Mouse (Mus musculus): ENCODE measurements around the gene Tnfsf4.

The Tnfsf4 gene

DNA sequence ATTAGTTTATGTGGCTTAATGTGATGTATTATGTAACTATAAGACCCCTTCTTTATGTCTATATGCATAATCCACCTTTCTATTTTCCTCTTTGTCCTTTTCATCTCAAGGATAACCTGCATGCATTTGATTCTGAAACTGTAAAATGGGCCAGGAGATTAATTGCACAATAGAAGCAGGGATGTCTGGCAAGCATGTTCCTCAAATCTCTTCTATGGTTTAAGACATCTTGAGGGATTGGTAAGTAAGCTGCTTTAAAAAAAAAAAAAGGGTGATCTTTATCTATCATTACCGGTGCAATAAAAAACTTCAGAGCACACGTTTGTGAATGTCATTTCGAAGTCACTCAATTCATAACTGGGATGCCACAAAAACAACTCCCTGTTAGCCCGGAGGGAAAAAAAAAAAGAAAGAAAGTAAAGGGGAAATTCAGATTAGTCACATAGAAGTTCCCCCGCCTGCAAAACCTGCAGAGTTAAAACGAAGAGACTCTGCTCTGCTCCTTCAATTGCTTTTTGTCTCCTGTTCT lies at the start of gene Tnfsf4:
Gene Tnfsf4 (plus strand): TSS at position 479 of the 529 bp plus-strand sequence.
- POLR2A ChIA-PET = no interaction called here

GRCm38 (mm10) chr1:161350981-161351380 lies 44.2 kb upstream of the Tnfsf4 start:
- POLR2A ChIA-PET = interaction anchor here in 1 of 4 experiments (0.7 kb wide), 1 partner anchor 1344 kb away, joined by 3 read pairs; no protein-coding TSS in a partner anchor
- CTCF ChIA-PET = interaction anchor here in 1 of 4 experiments (0.6 kb wide), 1 partner anchor 417 kb away, joined by 3 read pairs; no protein-coding TSS in a partner anchor

More for the DNA sequence above, at the start of gene Tnfsf4:
- CTCF ChIA-PET = no interaction called here

DNA sequence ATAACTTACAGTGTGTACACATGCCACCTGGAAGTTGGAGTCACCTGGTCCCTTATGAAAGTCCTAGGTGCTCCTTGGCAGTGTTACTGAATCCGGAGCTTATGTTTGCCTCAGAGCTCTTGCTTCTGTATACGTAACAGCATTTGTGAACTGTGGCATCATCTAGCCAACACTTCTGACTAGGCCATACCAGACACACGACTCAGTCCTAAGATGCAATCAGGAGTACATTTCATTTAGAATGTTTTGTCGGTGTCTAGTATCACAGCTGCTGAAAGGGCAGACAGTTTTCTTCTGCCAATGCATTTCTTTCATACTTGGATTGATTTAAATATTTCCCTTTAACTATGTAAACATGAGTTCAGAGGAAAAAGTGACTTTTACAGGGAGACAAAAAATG lies 30.2 kb upstream of the Tnfsf4 start:
- POLR2A ChIA-PET = no interaction called here

DNA sequence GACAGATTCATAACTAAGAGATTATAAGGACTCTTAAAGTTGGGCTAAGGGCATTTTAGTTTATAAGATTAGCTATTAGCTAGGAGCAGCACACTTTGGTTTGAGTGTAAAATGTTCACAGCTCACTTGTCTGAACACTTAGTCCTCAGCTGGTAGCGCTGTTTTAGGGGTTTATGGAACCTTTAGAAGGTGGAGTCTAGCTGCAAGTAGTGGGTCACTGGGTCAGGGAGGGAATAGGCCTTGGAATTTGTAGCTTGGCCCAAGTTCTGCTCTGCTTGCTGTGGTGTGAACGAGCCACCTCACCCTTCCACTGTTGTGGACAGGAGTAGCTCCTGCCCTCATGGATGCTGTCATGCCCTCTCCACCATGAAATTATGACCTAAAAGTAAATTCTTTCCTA lies 23.3 kb upstream of the Tnfsf4 start:
- CTCF ChIA-PET = interaction anchor here in 1 of 4 experiments (0.7 kb wide), 1 partner anchor 17 kb away, joined by 4 read pairs; no protein-coding TSS in a partner anchor
- POLR2A ChIA-PET = interaction anchor here in 1 of 4 experiments (1.6 kb wide), 1 partner anchor 116 kb away, joined by 3 read pairs; no protein-coding TSS in a partner anchor

More for the DNA sequence above, 30.2 kb upstream of the Tnfsf4 start:
- CTCF ChIA-PET = no interaction called here

DNA sequence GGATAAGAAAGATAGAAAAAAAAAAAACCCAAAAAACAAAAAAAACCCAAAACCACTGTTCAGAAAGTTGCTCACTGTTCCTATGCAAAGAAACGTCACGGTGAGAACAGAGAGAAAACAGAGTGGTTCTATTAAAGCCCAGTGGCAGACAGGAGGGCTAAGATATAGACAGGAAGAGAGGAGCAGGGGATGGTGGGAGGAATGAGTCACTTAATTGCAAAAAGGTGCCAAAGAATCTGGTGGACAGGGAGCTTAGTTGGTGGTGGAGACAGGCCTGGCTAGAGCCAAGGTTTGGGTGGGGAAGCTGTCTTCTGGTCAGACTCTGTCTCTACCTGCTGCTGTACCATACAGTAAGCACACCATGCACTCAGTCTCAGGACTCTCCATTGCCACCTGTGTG lies 19.3 kb upstream of the Tnfsf4 start:
- ChIA-PET CTCF (no interaction called here), POLR2A (no interaction called here)

- ChIA-PET CTCF (no interaction called here), POLR2A (interaction anchor here in 1 of 4 experiments (0.5 kb wide), 1 partner anchor 585 kb away, joined by 4 read pairs; no protein-coding TSS in a partner anchor)
Observed at GRCm38 (mm10) chr1:161378571-161378970, 16.6 kb upstream of the Tnfsf4 start.

DNA sequence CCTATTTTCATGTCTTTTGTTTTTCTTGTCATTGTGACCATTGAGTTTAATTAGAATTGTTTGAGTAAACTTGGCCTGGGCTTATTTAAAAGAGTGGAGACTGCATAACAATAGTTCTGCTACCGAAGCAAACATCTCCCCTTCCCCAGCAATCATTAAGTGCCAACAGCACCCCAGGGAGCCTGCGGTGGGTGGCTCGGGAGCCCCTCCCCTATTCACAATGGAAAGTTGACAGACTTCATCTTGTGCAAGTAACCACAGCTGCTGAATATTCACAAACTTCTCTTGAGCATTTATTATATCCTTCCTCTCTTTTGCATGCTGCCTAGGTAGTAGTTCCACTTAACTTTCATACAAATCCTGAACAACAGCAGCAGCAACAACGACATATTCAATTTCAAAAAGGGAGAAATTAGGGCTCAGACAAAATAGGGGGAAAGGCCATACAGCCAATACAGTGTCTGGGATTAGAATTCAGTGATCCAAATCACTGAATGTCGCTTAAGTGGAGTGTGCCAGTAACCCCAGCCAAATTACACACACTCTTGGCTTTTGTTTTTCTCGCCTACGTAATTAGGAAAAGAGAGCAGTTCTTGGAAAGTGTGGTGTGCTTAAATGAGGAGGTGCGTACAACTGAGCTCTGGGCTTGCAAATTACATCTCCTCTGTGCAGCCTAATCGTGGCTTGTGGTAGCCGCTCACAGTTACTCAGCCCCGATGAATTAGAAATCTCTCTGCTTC lies 15.4 kb upstream of the Tnfsf4 start:
- ChIA-PET POLR2A (no interaction called here), CTCF (no interaction called here)

DNA sequence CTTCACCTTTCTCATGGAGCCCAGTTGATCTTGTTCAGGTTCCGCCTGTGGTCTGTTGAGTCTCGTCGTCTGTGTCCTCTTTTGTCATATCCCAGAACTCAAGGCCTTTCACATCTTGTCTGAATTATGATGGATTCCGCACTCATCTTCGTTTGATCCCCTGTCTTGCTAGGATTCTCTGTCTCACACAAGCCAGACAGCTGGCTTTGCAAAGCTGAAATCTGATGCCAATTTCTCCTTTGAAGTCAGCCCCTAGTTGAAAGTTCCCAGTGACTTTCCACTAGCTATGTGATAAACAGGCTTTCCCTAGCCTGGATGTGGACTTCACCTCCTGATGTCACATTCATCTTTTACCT lies 14.8 kb upstream of the Tnfsf4 start:
- ChIA-PET POLR2A (interaction anchor here in 1 of 4 experiments (0.6 kb wide), 1 partner anchor 384 kb away, joined by 3 read pairs; no protein-coding TSS in a partner anchor), CTCF (no interaction called here)

- POLR2A ChIA-PET = no interaction called here
- CTCF ChIA-PET = interaction anchor here in 3 of 4 experiments (0.5 to 1.6 kb wide), 9 partner anchors 9 to 586 kb away, joined by 3 to 6 read pairs (median 4); no protein-coding TSS in a partner anchor
Observed at GRCm38 (mm10) chr1:161390066-161390465, 5.1 kb upstream of the Tnfsf4 start.

DNA sequence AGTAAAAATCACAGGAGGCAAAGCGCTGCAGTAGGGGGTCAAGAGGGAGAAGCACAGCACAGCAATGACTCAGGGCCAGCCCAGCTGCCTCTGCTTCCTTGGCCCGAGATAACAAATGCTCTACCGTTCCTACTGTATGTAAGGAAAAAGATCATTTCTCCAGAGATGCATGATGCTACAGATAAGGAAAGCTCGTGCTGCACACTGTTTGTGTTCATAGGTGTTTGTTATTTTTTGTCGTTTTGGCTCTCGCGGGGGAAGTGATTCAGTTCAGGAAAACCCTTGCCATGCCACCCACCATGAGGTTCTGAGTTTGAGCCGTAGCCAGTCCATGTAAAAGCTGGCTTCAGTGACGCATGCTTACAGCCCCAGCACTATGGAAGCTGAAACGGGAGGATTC lies 2.3 kb upstream of the Tnfsf4 start:
- ChIA-PET POLR2A (no interaction called here), CTCF (no interaction called here)

DNA sequence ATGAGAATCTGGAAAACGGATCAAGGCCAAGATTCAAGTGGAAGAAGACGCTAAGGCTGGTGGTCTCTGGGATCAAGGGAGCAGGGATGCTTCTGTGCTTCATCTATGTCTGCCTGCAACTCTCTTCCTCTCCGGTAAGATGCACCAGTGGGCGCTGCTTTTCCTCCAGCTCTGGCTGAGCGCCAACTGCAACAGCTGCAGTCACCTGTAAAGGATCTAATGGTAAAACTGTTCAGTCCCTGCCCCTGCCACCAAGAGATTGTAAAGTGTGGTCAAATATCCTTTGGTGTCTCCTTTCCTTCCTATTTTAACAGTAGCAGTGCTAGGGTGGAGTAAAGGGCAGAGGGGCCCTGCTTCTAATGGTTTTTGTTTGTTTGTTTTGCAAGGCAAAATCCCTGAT lies 401 bp downstream of the Tnfsf4 start:
- CTCF ChIA-PET = no interaction called here
- POLR2A ChIA-PET = no interaction called here

DNA sequence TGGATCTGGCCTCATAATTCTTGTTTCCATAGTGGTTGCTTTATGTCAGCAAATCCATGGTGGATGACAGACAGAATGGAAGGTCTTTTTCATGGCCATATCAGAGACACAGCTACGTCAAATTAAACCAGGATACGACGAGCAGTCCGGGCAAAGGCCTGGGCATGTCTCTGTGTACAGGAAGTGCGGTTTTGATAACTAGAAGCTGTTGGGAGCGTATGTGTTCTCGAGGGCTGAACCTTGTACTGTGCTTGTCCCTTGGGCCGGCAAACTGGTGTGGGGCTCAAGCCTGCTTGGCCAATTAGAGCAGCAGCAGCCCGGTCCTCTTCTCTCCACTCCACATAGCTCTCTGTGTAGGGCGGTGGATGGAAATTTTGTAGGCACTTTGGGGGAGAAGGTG lies 1.1 kb downstream of the Tnfsf4 start:
- POLR2A ChIA-PET = no interaction called here

GRCm38 (mm10) chr1:161400126-161400525 lies 4.9 kb downstream of the Tnfsf4 start:
- POLR2A ChIA-PET = interaction anchor here in 1 of 4 experiments (0.6 kb wide), 1 partner anchor 346 kb away, joined by 3 read pairs; no protein-coding TSS in a partner anchor
- CTCF ChIA-PET = interaction anchor here in 2 of 4 experiments (0.6 to 1.4 kb wide), 3 partner anchors 11 to 287 kb away, joined by 3 read pairs; no protein-coding TSS in a partner anchor

More for the DNA sequence above, 1.1 kb downstream of the Tnfsf4 start:
- CTCF ChIA-PET = interaction anchor here in 1 of 4 experiments (0.5 kb wide), 1 partner anchor 18 kb away, joined by 3 read pairs; no protein-coding TSS in a partner anchor

- POLR2A ChIA-PET = no interaction called here
- CTCF ChIA-PET = no interaction called here
Observed at GRCm38 (mm10) chr1:161403061-161403460, 7.9 kb downstream of the Tnfsf4 start.

DNA sequence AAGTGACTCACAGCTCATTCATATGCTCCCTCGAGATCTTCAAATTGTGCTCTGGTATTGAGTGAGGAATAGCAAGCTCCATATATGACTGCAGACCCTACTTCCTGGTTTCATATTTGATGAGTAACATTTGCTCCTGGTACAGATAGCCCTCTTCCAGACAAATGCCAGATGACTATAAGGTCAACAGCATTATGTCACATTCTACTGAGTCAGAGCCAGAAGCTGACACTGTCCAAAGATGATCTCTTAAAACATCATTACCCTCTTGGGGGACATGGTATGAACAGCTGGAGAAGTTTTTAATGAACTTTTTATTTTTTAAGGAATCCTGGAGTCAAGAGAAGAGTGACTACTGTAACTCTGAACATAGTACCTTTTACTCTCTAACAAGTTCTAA lies 11.3 kb downstream of the Tnfsf4 start:
- CTCF ChIA-PET = no interaction called here
- POLR2A ChIA-PET = no interaction called here

- POLR2A ChIA-PET = no interaction called here
- CTCF ChIA-PET = no interaction called here
Observed at GRCm38 (mm10) chr1:161419926-161420325, 24.7 kb downstream of the Tnfsf4 start.

- CTCF ChIA-PET = interaction anchor here in 1 of 4 experiments (0.5 kb wide), 1 partner anchor 102 kb away, joined by 3 read pairs; no protein-coding TSS in a partner anchor
- POLR2A ChIA-PET = no interaction called here
Observed at GRCm38 (mm10) chr1:161420646-161421045, 25.4 kb downstream of the Tnfsf4 start.

DNA sequence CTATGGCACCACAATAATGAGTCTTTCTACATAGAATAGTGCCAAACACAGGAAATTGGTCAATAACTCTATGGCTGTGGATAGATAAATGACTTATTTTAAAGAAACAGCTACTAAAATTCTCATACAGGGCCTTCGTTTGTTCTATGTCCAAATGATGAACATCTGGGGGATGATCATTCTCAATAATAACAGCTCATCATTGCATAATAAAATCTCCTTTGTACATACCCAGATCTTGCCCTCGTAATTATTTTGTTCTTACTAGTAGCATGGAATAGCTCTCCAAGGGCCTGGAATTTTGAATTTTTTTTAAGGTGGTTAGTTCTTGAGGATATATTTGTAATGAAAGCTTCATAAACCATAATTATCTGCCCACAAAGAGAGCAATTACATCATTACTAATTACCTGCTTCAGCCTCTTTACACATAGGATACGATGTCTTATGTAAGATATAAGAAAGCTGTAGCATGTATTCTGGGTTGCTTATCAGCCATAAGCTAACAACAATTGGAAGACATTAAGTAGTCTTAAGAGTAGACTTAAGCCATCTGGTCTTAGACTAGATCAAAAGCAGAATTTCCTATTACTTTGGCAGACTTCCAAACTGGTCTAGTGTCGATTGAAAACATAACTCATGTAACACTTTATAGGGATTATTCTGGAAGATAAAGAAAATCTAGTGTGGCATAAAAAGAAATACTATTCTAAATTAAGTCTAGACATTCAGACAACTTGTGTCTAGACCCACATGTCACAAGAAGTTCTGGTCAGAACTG lies 31.3 kb downstream of the Tnfsf4 start:
- ChIA-PET POLR2A (no interaction called here), CTCF (no interaction called here)

- POLR2A ChIA-PET = no interaction called here
- CTCF ChIA-PET = no interaction called here
Observed at GRCm38 (mm10) chr1:161427057-161427311, 31.8 kb downstream of the Tnfsf4 start.

DNA sequence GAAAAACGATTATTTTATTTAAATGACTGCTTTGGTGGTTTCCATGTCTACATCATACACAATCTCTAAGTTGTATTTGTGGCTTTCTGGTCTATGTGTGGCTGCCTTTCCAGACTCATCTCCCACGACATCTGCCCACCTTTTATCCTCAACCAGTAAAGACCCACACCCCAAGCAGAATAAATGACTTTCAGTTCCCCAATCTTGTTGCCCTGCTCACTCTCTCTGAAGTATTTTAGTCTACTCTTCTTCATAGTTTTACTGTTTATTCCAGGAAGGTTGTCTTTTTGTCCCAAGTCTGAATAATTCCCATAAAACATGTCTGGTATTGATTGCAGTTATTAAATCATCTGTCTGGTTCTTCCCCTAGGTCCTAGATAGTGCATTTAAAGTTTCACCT lies 40.6 kb downstream of the Tnfsf4 start:
- ChIA-PET CTCF (no interaction called here), POLR2A (no interaction called here)

DNA sequence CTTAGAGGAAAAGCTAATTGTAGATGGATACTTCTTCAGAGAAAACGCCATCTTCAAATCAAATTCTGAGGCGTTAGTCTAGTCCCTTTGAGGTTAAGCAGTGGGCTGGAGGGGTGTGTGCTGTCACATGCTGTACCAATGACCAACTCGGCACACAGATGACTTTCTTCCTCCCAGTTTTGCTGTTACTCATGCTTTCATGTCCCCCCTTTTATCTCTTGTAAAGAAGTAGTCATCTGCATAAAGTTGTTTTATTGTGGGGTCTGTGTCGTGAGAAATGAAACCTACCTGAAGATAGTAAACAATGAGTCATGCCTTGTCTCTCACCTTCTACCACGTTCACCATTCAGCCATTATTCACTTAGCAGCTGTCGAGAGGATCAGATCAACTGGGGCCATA lies 41.3 kb downstream of the Tnfsf4 start:
- ChIA-PET POLR2A (no interaction called here), CTCF (no interaction called here)

Data from embryonic stem cell, embryonic (primary cell).